Comparison of ENCODE assay signal across 10 mouse cellular contexts in genomic region chr5:77909218-77909617, GRCm38 (mm10).
DNase-seq lines count a peak whose midpoint lies in the region; TF ChIP-seq lines count a peak whose summit lies in the region.
"Had no signal": no experiment of that assay in that cellular context is flagged by ENCODE, and none has a peak within 500 bp of the region (broad histone marks: within the 10 kb centered on the region; RNA-seq: fewer than 3 reads in every experiment).

No protein-coding gene starts in this region.

- H3K79me2 ChIP-seq in liver, adult 2 months (ENCODE audit: control insufficient read depth, insufficient read depth, low read length), result no peaks in the 10 kb centered on the region

- peak; percentile 20 to 22 for DNase-seq in cerebellum, postnatal 14 days
- DNase-seq in cerebellum, postnatal 36 days, result no peak
- peak; percentile 0 for DNase-seq in liver, adult 2 months (ENCODE audit: extremely low read depth, low read depth, low spot score)
- DNase-seq in liver, result no peak
- DNase-seq in brain, adult 2 months (ENCODE audit: low read depth, low spot score), result peak; percentile 63
- DNase-seq in lung, postnatal 14 days, result peak; percentile 2
- no peak for DNase-seq in thymus, postnatal 4 days
- no peak for DNase-seq in heart, adult 11 months
- DNase-seq: thymus, adult 18-20 months had no signal

- 41% methylated on average over 6 of the region's 6 CpGs for WGBS in liver, adult 2 months

- H3K9ac ChIP-seq in liver, adult 2 months (ENCODE audit: low read depth, low read length), result no peak overlapping the region
- H3K9ac ChIP-seq: embryonic facial prominence, embryonic 15.5 days had no signal

- no peaks in the 10 kb centered on the region for H3K36me3 ChIP-seq in liver, adult 2 months (ENCODE audit: control insufficient read depth, insufficient read depth, low read length)
- H3K36me3 ChIP-seq: embryonic facial prominence, embryonic 15.5 days had no signal

- H3K27ac ChIP-seq in liver, adult 2 months (replicated peaks; ENCODE audit: insufficient read depth, low read depth, low read length), result no peak overlapping the region
- H3K27ac ChIP-seq: embryonic facial prominence, embryonic 15.5 days had no signal

- TF ChIP-seq CTCF in liver, adult 2 months (IDR thresholded peaks at IDR 0.05; ENCODE audit: low read depth, low read length), result peak; percentile 19; the same call in 1 of the 2 replicates

- H3K4me1 ChIP-seq in liver, adult 2 months (ENCODE audit: control insufficient read depth, insufficient read depth, low read length), result no peaks in the 10 kb centered on the region
- H3K4me1 ChIP-seq: embryonic facial prominence, embryonic 15.5 days had no signal

- no peak for TF ChIP-seq POLR2A in liver, adult 2 months (IDR thresholded peaks at IDR 0.05; ENCODE audit: extremely low read depth, insufficient read depth, low read length)

- H3K4me3 ChIP-seq in liver, adult 2 months (ENCODE audit: insufficient read depth, low read depth, low read length), result no peak overlapping the region
- H3K4me3 ChIP-seq: embryonic facial prominence, embryonic 15.5 days had no signal

- H3K27me3 ChIP-seq in liver, adult 2 months (ENCODE audit: control insufficient read depth, insufficient read depth, low read length), result no peaks in the 10 kb centered on the region
- H3K27me3 ChIP-seq: embryonic facial prominence, embryonic 15.5 days had no signal

Comparison
In these comparisons a context has a peak if more than half of its experiments do, and no peak if none do; other contexts are left out.
1. DNase-seq: peak in cerebellum, postnatal 14 days (2 of 2), liver, adult 2 months (single experiment), brain, adult 2 months (single experiment) and lung, postnatal 14 days (single experiment); none in cerebellum, postnatal 36 days (0 of 2), liver (single experiment), thymus, postnatal 4 days (single experiment) and heart, adult 11 months (single experiment).